10 mouse cellular contexts compared by ENCODE assay signal in the genomic region with DNA sequence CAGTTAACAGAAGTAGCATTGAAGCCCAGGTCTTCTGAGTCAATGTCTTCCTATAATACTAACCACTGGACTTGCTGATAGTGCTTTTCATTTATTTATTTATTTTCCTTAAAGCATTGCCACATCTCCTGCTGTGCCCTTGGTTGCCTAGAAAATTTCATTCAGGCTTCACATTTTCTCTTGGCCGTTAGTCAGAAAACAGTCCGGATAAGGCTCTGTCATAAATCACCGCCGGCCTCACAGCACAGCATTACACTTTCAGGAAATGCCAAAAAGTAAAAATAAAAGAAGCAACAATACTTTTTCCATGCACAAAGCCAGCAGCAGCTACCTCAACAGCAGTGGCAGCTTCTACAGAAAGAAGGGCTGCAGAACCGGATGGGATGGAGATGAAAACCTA.
DNase-seq lines count a peak whose midpoint lies in the region; ATAC-seq lines count a peak whose summit lies in the region.
"Had no signal": no experiment of that assay in that cellular context is flagged by ENCODE, and none has a peak within 500 bp of the region (broad histone marks: within the 10 kb centered on the region; RNA-seq: fewer than 3 reads in every experiment).

No protein-coding gene starts in this region.

- peaks cover 5% of the 10 kb centered on the region; the same call in 1 of the 2 replicates for H3K4me1 ChIP-seq in hindbrain, embryonic 16.5 days (ENCODE audit: control insufficient read depth, insufficient read depth, low read depth, low read length)
- peaks cover 9% of the 10 kb centered on the region; the same call in 1 of the 2 replicates for H3K4me1 ChIP-seq in hindbrain, embryonic 10.5 days (replicated peaks)
- H3K4me1 ChIP-seq in kidney, embryonic 16.5 days (ENCODE audit: insufficient read depth, low read length), result peaks cover 22% of the 10 kb centered on the region

- no peaks in the 10 kb centered on the region for H3K36me3 ChIP-seq in hindbrain, embryonic 16.5 days (ENCODE audit: control insufficient read depth, insufficient read depth, low read length)
- H3K36me3 ChIP-seq in hindbrain, embryonic 10.5 days, result no peaks in the 10 kb centered on the region
- no peaks in the 10 kb centered on the region for H3K36me3 ChIP-seq in kidney, embryonic 16.5 days (ENCODE audit: insufficient read depth, low read length)

- WGBS in hindbrain, embryonic 16.5 days, result 27% methylated on average over 5 of the region's 5 CpGs
- 55% methylated on average over 5 of the region's 5 CpGs for WGBS in hindbrain, embryonic 10.5 days
- WGBS in kidney, embryonic 16.5 days, result 26% methylated on average over 5 of the region's 5 CpGs

- H3K27ac ChIP-seq in hindbrain, embryonic 16.5 days (ENCODE audit: low read depth, low read length), result no peak overlapping the region
- no peak overlapping the region for H3K27ac ChIP-seq in hindbrain, embryonic 10.5 days
- peak overlapping the region; percentile 76 for H3K27ac ChIP-seq in kidney, embryonic 16.5 days (ENCODE audit: low read length)

- H3K4me2 ChIP-seq in hindbrain, embryonic 16.5 days (ENCODE audit: low read length), result no peak overlapping the region
- H3K4me2 ChIP-seq in kidney, embryonic 16.5 days (replicated peaks; ENCODE audit: low read depth, low read length), result peak overlapping the region; percentile 15; the same call in 1 of the 2 replicates

- no peaks in the 10 kb centered on the region for H3K27me3 ChIP-seq in hindbrain, embryonic 16.5 days (replicated peaks; ENCODE audit: control insufficient read depth, insufficient read depth, low read length)
- H3K27me3 ChIP-seq in hindbrain, embryonic 10.5 days (ENCODE audit: insufficient read depth, poor library complexity, severe bottlenecking), result no peaks in the 10 kb centered on the region
- H3K27me3 ChIP-seq in kidney, embryonic 16.5 days (ENCODE audit: insufficient read depth, low read length), result no peaks in the 10 kb centered on the region

- peak; percentile 52 for ATAC-seq in hindbrain, embryonic 16.5 days
- ATAC-seq in kidney, embryonic 16.5 days (ENCODE audit: low FRiP score, low TSS enrichment), result peak; percentile 57; the same call in 1 of the 2 replicates

- DNase-seq in hindbrain, embryonic 10.5 days (ENCODE audit: low spot score), result no peak
- peak; percentile 74 to 80 for DNase-seq in adrenal gland, postnatal 36 days
- peak; percentile 20 for DNase-seq in neural tube, embryonic 10.5 days (ENCODE audit: extremely low spot score, low spot score)
- no peak for DNase-seq in cerebellum, adult 9-10 months
- no peak for DNase-seq in layer of hippocampus, adult 9-11 months
- no peak for DNase-seq in urinary bladder, postnatal 4 days (ENCODE audit: low spot score in 2 of 2)
- DNase-seq: retina, postnatal 1 day had no signal

- H3K4me3 ChIP-seq in hindbrain, embryonic 16.5 days (ENCODE audit: low read length), result no peak overlapping the region
- H3K4me3 ChIP-seq in hindbrain, embryonic 10.5 days, result no peak overlapping the region
- no peak overlapping the region for H3K4me3 ChIP-seq in kidney, embryonic 16.5 days (ENCODE audit: low read length)
- H3K4me3 ChIP-seq: erythroblast, embryonic 14.5 days had no signal

- H3K9ac ChIP-seq in hindbrain, embryonic 16.5 days (ENCODE audit: low read depth, low read length), result no peak overlapping the region
- no peak overlapping the region for H3K9ac ChIP-seq in kidney, embryonic 16.5 days (replicated peaks; ENCODE audit: low read length)

- H3K9me3 ChIP-seq in hindbrain, embryonic 16.5 days (ENCODE audit: control insufficient read depth, low read length), result no peaks in the 10 kb centered on the region
- no peaks in the 10 kb centered on the region for H3K9me3 ChIP-seq in hindbrain, embryonic 10.5 days
- H3K9me3 ChIP-seq in kidney, embryonic 16.5 days (ENCODE audit: low read length), result no peaks in the 10 kb centered on the region

Comparison
In these comparisons a context has a peak if more than half of its experiments do, and no peak if none do; other contexts are left out.
1. DNase-seq: peak in adrenal gland, postnatal 36 days (2 of 2) and neural tube, embryonic 10.5 days (single experiment); none in hindbrain, embryonic 10.5 days (single experiment), cerebellum, adult 9-10 months (single experiment), layer of hippocampus, adult 9-11 months (single experiment) and urinary bladder, postnatal 4 days (0 of 2).